Mouse (Mus musculus) induced T-regulatory cell, adult 2 months (primary cell): Measurements from ENCODE around the gene Sstr2.

ENCODE experiments used
- DNase-seq: peaks from one replicate; pipeline ENCODE4 v3.0.0-alpha.2; 2012; ENCODE audit warnings: low read depth

The Sstr2 gene

DNA sequence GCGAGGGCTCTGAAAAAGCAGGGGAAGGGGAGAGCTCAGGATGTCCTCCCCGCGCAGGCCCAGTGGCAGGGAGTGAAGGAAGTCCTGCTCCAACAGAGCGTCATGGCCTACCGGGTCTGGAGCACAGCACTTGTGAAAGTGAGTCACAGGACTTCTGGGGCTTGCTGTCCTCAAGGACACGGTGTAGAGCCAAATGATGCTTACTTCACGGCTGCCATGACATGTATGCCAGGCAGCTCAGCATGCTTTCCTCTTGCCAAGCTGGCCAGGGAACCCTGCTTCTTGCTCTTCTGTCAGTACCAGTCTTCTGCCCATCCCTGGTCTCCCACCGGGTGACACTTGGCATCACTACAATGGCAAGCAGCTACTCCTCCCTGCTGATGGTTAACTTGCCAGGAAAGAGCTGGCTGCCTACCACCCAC is 37.4 kb downstream of the Sstr2 start:
- DNase-seq: no peak

DNA sequence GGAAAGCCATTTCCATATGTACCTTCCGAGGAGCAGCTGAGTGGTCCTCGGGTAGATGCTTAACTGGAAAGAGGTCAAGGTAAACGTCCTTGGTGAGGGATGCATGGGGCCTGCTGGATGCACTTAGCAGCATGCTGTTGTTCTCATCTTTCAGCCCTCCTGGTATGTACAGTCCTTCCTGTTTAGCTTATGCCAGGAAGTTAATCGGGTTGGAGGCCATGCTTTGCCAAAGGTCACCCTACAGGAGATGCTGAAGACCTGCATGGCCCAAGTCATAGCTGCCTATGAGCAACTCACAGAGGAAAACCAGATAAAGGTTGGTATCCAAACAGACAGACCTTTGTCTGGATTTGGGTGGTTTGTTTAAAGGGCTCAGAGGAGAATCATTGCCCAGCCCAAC is 38.1 kb downstream of the Sstr2 start:
- DNase-seq: no peak

DNA sequence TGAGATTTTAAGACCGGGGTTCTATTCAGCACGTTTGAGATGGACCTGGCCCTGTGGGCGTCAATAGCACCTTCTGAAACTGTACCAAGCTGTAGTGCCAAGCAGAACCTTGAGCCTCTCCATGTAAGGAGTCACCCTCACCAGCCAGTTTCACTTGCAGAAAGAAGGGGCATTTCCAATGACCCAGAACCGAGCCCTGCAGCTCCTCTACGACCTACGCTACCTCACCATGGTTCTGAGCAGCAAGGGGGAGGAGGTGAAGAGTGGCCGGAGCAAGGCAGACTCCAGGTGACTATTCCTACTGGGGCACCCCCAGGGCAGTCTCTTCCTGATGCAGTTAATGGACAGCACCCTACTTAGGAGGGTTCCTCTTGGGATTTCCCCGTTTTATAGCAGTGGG is 39.2 kb downstream of the Sstr2 start:
- DNase-seq: no peak

DNA sequence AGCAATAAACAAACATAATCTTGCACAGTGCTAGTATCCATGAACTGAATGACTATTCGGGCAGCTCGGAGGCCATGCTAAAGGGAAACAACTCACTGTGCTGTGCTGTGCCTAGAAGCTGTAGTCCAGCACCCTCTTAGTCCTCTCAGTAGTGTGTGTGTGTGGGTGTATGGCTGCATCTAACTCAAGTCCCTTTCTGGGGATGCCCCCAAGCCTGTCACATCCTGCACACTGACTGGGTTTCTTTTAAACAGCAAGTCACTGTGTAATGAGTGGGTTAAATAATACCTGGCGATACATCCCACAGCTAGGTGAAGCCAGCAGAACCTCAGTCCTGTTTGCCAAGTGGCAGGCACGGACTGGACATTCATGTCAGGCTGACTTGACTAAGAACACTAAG is 39.6 kb downstream of the Sstr2 start:
- DNase-seq: peak; percentile 14

DNA sequence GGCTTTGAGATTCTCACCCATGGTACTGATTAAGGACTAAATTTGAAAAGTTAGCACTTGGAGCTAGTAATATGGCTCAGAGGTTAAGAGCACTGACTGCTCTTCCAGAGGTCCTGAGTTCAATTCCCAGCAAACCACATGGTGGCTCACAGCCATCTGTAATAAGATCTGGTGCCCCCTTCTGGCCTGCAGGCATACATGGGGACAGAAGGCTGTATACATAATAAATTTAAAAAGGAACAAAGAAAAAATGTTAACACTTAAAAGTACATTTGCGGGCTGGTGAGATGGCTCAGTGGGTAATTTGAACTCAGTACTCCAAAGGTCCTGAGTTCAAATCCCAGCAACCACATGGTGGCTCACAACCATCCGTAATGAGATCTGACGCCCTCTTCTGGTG is 41.1 kb downstream of the Sstr2 start:
- DNase-seq: peak; percentile 26

DNA sequence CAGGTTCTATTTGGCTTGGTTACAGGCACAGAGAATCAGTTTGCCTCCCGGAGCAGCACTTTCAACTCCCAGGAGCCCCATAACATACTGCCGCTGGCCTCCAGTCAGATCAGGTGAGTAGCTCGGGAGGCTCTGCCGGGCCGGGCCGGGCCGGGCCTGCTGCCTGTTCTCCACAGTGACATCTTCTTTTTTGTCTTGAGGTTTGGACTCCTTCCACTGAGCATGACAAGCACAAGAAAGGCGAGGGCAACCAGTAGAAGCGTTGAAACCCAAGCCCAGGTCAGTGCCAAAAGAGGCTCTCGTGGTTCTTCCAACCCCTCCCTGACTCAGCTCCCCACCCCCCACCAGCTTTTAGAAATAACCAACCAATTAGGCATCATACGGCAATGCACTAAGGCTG is 41.8 kb downstream of the Sstr2 start:
- no peak for DNase-seq

DNA sequence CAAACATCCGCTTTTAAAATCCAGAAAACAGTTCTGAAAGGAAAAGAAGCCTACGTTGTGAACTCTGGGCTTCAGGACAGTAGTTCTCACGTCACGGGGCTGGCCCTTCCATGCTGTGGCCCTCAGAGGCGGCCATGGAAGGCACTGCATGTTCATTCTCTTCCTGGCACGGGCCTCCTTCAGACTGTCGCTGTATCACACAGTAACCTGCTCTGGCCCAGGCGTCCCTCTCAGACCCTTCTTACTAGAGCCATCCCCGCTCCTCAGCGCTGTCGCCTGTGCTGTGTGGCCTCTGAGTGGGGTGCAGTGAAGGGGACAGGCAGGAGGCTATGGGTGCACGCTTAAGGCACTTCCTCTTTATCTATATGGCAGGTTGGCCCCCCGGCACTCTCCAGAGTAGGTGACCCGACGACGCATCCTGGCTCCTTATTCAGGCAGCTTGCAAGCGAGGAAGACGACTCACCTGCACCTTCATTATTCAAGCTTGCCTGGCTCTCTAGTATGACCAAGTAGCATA is 42.8 kb downstream of the Sstr2 start:
- no peak for DNase-seq

DNA sequence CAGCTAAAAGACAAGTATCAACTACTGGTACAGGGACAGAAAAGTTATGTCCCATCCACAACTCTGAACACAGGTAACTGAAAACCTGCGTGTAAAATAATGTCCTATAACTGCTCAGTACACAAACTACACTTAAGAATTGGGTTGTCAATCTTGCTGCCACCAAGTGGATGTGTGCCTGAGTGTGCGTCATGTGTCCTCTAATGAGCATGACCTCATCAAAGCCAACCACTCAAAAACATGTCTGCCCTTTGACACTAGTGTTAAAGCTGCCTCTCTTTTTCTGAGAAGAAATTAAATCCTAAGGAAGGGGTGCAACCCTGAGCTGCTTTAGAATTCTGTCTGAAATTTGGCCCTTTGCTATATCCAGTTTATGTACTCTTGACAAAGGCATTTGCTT is 45.1 kb downstream of the Sstr2 start:
- no peak for DNase-seq

DNA sequence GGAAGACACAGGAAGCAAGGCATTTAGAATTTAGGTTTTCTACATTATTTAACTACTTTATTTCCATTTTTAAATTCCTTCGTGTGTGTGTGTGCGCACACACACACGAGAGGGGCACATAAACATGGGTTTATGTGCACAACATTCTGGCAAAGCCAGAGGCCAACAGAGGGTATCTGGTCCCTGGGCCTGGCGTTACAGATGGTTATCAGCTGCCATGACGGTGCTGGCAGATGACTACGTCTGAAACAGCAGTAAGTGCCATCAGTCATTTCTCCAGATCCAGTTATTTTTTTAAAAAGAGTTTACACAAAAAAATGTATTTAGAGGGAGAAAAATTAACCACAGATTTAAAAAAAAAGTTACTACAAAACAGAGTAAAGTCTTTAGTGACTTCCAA is 47.1 kb downstream of the Sstr2 start:
- no peak for DNase-seq

DNA sequence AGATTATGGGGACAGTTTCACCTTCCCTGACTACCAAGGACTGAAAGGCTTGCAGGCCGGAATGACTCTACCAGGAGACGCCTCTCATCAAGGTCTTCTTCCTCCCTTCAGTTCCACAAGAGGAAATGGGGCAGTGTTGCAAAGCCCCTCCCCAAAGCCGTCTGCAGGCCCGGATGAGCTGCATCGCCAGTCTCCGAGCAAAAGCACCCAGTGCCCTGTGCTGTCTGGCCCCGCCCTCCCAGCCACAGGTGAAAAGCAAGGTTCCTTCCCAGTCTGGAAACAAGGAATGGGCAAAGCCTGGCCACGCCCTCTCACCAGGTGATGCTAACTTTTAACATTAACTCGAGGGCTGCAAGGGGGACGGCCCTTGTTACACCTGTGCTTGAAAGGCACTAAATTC is 47.5 kb downstream of the Sstr2 start:
- DNase-seq: peak; percentile 52

DNA sequence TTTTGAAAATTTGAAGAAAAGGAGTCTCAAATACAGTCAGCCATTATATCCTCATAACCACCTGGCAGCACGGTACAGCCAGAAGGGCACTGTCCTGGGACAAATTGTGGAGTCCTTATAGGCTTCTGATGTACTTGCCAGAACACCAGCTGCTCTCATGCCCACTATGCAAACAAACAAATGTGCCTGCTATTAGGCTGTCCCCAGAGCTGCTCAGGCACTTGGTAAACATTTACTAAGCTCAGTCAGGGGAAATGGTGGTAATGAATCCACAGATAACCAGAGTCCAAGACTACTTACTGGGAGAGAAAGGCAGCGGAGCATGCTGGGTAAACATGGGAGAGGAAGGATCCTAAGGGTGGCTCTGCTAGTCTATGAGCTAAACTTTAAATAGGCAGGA is 48.0 kb downstream of the Sstr2 start:
- DNase-seq: no peak

DNA sequence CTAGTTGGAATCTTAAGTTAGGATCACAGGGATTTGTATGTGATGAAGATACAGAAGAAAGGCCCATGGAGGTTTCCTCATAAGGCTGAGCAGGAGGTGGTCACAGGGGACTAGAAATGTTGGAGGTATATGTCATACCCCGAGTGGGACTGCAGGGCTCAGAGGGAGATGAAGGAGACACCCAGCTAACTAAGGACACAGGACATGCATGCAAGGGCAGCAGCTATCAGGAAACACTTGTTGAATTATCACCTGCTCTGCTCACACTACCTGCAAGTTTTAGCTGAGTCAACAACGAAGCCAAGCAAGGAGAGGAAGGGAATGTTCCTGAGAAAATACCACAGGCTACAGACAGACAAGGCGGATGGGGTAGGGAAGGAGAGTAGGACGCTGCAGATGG is 48.6 kb downstream of the Sstr2 start:
- DNase-seq: no peak

DNA sequence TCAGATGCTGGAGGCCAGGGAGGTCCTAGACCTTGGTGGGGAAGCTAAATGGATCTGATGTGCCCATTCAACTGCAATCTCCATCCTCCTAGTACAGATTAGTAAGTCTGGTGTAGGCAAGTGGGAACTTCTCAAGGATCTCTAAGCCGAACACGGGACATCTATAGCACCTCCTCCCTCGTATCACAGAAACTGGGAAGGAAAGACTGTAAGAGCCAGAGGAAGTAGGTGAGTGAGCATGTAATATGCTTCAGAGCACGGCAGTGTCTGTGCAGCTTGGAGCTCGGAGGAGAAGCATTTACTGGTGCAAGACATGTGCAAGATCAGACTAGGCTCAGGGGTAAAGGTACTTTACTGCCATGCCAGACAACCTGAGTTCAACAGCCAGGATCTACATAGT is 49.7 kb downstream of the Sstr2 start:
- DNase-seq: no peak

DNA sequence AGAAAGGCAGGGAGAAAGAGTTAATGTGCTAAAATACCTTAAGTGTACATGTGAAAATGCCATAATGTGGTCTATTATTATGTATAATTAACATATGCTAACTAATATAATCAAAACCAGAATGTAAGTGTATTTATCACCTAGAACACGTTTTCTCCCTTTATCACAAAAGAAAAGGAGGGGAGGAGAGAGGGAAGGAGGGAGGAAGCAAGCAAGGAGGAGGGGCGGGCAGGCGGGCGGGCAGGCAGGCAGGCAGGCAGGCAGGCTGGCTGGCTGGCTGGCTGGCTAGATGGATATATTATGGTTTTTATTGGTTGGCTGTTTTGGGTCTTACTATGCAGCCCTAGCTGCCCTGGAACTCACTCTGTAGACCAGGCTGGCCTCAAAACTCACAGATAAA is 50.6 kb downstream of the Sstr2 start:
- no peak for DNase-seq

DNA sequence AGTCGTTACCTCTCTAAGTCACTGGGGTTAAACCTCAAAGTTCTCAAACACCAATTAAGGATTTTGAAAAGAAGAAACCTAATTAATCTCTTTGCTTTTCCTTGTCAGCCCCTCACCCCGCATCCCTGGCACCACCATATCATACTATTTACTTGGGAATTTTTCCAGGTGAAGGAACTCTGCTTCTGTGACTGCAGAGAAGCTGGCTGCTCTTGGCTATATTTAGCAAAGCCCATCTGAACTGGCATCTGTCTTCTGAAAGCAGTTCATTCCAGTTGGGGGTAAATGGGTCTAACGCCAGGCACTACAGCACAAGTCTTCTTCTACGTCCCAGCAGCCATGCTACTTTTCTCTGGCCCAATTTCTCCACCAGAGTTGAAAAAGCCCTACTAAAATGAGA is 54.5 kb downstream of the Sstr2 start:
- DNase-seq: no peak

DNA sequence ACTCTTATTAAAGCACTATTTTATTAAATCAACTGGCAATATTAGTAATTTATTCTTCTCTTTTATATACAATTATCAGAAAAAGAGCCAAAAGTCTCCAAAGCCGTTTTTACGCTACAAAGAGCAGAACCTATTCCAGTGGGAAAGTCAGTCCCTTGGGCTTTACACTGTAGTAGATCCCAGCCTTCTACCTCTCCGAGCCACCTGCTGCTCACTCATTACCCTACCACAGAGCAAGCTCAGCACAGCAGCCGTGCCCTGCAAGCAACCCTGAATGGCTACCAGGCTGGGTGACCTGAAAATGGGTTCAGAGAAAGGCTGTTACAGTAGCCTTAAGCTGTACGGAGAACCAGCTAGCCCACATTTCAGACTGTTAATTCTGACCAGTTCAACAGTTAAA is 55.5 kb downstream of the Sstr2 start:
- no peak for DNase-seq
